Mouse (Mus musculus): ENCODE measurements at regions not wholly inside any gene's neighbourhood (a gene's known extent, or its start where the extent isn't known, plus 50 kb on each side); places are given as distances from the start of the nearest gene placed in this dataset.

DNA sequence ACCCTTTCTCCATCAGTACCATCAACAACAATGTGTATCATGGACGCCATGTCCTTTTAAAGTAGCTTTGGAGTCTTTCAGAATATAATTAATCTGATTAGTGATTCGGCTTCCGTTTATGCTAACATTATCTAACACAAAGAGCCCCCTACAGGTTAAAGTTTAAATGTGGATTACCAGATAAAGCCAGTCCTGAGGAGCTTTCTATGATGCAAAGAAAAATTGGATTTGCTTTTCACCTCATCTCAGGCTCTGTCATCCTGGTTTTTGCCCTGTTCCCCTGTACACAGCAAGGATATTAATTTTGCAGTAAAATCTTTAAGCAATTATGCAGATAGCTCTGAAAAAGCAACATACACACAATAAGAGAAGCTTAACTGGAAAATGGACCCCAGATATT lies 412.7 kb upstream of the Tbc1d2b start:
- DNase-seq (ENCODE audit: low read depth, low spot score), result no peak

DNA sequence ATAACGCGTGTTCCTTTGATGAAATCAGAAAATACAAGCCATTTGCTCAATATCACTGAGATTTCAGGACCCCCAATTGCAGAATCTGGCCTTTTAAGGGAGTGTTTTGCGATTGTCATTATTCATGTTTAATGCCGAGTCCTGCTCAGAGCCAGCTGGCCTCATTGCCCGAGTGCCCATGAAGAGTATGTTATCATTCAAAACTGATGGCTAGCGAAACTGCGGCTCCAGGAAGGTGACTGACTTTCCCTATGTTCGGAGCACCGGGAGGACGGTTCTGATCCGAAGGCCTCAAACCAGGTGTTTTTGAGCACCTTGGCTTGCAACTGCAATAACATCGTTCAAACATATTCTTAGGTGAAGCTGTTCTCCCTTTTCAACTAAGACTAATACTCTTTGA lies 419.5 kb upstream of the Tbc1d2b start:
- no peak for DNase-seq (ENCODE audit: low read depth, low spot score)

DNA sequence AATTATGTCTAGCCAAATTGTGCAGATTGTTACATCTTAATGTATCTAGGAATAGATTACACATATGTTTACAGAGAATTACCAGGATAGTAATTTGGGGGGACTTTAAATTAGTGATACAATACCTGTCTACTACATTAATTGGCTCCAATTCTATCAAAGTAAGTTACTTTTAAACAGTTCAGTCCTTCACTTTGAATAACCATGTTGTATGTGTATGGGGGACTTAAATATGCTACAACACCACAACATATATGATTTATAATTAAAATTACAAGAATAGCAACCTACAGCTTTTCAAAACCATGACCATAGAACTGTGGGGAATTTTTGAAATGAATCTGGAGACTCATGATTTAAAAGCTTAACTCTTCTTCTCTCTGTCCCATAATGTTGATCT lies 420.5 kb upstream of the Tbc1d2b start:
- no peak for DNase-seq (ENCODE audit: low read depth, low spot score)

DNA sequence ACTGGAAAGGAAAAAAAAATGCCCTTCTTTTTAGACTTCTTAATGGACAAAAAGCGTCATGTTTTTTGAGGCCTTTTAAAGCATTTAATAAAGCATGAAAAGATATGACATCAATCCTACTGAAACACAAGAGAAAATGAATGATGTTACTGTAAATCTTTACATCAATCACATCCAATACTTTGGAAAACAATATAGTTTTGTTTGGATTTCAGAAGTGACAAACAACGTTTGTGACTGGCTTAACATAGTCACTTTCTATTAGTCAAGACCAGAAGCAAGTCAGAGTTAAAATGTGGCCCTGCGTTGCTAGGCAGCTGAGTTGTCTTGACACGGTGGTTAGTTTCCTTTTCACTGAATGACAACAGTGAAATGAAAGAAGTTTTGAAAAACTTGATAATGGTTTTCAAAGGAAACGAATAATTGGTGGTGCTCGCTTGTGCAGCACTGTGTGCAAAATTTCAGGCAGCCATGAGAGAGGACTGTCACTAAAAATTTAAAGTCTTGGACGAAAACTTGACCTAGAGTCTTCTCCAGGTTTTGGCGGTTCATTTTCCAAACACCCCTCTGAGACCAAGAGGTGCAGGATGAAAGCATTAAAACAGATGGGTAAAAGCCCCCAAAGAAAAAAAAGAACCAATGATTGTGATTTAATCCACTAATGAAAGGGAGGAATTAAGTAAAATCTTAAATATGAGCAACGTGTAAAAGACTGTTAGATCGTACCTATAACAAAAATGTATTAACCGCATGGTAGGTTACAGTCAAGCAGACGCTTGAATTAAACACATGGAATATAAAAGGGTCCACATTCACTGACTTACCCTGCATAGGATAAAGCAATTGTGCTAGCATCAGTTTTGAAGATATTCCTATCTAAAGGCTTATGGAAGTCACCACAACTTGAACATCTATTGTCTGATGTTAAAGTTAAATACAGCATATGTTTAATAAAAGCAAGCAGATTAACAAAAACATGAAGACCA lies 421.4 kb upstream of the Tbc1d2b start:
- DNase-seq (ENCODE audit: low read depth, low spot score), result no peak

DNA sequence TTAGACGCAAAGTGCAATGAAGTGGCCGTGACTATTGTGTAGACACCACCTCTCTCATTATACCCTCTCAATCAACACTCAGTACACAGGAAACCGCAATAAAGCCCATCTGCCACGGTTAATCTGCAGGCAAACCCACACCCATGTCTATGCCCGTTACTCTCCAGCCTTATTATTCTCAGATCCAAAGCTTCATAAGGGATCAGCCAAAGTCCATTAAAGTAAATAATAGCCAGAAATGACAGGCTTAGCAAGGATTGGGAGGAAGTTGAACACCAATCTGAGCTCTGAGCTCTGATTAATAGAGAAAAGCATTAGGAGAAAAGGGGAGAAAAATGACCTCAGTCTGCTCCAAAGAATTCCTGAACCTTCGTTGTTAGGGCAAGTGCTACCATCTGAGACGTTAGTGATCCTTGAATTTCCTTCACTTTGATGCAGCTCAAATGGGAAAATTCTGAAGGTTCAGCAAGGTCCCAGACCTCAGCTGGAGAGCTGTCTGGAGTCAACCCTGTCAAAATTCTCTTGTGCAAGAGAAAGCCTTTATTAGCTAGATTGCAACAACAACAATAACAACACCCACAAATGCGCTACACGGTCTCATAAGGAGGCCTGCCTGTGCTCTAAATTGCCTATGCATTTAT lies 422.5 kb upstream of the Tbc1d2b start:
- no peak for DNase-seq (ENCODE audit: low read depth, low spot score)

DNA sequence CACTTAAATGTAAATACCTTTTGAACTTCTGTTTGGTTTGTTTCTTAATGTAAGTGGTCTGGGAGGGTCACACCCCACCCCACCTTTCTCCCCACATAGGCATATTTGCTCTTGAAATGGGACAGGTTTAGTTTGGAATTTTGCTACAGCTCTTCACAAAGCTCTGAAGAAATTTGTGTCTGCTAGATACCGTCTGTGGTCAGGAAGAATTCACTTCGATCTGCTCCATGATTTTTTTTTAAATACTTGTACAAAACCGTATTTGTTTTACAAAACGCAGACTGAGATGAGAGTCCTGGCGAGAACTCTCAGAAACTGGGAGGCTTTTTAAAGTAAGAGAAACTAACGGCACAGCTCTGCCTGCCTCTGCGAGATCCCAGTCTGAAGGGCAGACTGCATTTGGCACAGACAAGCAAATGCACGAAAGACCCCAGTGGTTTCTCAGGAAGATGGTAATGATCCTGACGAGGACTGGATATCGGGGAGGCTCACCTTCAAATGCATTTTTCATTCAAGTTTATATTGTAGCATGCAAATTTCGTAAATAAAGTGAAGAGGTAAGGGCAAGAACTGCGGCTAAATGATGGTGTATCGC lies 423.5 kb upstream of the Tbc1d2b start:
- no peak for DNase-seq (ENCODE audit: low read depth, low spot score)

DNA sequence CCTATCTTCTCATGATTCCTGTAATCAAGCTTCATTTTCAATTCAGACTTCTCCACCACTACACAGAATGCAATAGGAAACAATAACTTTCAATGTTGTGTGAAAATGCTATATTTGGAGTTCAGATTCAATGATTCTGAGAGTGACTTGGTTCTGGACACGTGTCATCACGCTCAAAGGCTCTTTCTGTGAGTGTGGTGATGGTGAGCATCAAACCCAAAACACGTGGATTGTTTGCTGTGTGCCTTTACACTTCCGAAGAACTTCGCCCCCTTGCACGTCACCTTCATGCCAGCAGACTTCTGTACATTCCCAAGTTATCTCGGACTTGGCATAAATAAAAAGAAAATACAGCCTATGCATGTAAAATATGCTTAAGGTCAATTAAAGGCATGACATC lies 425.1 kb upstream of the Tbc1d2b start:
- DNase-seq (ENCODE audit: low read depth, low spot score), result no peak

DNA sequence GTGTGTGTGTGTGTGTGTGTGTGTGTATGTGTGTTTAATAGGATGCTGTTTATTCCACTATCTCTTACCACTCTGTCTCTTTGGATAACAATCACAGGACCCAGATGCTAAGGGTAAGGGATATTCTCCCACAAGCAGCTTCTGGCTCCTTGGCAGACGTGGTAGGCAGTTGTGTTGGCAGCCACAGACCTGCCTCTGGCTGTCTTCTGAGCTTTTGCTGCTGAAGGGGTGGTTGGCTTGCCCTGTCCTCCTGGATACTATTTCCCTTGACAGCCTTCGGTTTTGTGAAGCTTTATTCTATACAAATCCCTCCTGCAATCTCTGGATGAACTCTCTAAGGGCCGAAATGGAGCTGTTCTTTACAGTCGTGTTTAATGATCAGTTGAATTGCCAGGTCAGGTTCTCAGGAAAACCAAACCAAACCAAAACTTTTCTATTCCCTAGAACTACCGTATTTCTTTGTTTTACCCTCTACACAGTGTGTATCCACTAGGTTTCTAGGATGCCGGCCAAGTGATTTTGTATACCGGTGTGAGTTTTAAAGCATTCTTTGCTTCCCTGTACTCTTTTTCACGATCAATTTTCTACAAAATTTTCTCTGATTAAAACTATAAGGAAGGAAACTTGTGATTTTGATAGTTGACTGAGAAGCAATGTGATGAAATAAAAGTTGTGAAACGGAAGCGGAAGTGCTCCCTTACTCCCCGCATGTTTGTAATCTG lies 426.8 kb upstream of the Tbc1d2b start:
- DNase-seq (ENCODE audit: low read depth, low spot score), result no peak

DNA sequence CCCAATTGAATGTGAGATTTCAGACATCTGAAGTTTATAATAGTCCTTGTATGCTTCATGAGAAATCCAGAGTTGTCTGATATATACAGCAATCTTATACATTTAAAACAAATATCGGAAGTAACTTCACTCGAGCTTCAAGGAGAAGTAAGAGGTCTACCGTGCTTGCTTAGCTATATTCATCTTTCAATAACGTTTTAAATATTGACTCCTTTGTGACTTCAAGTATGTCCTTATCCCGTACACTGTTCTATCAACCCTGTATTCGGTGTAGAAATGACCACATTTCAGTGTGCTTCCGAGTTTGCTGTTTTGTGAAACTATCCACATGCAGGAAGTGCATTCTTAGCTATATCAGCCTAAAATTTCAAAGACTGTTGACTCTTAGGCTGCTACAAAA lies 427.8 kb upstream of the Tbc1d2b start:
- no peak for DNase-seq (ENCODE audit: low read depth, low spot score)

DNA sequence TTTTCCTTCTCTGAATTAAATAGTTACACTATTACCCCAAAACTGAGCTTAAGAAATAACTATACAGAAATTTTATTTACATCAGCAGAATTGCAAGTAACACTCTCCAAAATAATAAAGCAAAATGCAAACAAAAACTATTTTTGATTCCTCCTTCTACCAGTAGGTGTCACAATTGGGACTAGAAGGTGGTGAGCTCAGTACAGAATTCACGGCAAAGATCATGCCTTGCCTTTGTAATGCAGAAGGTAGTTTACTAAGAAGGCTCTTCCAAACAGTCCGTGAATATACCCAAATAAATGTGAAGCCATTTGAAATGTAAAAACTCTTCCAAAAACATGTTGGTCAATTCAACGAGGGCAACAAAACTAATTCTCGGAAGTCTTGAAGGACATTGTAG lies 428.5 kb upstream of the Tbc1d2b start:
- peak; percentile 2 for DNase-seq (ENCODE audit: low read depth, low spot score)

DNA sequence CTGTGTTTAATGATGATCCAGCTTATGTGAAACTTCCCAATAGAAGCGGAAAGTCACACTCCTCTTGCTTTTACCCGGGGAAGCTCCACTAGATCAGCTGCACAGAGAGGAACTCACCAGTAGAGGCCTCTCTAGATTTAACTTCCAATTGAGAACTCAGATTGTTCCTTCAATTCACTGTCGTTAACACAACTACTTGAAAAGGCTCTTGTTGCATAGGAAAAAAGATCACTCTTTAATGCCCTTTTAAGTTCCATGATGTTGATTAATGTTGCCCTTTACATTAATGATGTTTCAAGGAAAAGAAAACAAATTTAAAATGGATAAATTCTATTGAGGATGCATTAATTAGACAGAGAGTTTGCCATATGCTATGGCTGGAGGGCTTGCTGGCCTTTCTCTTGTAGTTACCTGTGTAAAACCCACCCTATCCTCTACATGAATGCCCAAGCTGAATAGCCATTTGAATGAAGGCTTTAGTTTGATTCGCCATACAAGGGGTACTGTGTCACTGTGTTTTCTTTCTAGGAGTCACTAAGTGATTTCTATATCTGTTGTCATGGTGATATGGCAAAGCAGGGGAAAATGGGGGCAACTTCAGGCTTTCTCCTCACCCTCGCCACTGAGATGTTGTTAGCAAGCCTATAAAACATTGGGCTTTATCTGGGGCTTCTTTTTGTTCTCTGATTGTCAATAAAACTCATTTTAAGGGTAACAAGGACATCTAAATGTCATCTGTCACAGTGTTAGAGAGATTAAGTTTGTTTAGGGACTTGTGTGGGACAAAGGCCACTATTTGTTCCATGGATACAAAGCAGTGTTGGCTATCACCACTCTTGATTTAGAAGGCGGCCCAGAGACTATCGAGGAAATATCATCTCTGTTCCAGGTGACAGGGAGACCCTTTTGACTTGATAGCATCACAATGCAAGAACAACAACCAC lies 429.9 kb upstream of the Tbc1d2b start:
- no peak for DNase-seq (ENCODE audit: low read depth, low spot score)

DNA sequence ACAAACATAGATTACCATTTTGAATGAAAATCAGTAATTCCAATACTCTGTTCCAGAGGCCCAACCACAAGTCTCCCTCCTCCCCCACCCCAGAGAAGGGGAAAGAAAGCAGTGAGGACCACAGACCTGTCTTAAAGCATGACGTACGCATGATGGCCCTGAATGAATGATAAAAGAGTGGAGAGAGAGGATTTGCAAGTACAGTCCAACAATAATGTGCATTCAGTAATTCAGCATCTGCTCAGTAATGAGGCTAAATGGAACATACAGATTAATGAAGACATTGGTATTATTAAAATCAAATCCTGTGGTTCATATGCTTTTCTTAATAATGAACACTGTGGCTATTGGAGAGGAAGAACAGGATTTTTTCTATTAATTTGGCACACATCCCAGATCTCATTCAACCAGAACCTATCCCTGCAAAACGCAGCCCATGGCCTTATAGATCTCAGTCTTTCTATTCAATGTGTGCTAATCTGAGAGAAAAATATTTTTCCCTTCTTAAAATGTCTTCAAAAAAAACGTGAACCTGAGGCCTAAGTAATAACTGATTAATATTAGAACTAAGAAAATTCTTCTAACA lies 430.7 kb upstream of the Tbc1d2b start:
- no peak for DNase-seq (ENCODE audit: low read depth, low spot score)

DNA sequence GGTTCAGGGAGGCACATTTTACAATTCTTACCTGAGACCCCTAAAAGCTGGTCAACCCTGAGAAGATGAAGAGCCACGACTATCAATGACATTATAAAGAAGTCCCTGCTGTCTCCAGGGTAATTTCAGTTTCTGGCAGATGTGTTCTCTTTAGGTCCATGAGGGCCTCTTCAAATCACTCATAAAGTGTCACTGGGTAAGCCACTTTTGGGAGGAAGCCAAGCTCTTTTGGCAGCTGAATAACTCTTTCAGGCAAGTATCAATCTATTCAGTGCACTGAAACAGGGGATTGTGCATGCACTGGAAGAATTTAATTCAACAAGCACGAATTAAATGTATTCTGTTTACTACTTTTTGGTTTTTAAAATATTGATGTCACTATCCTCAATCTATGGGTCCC lies 443.1 kb upstream of the Tbc1d2b start:
- DNase-seq (ENCODE audit: low read depth, low spot score), result no peak

DNA sequence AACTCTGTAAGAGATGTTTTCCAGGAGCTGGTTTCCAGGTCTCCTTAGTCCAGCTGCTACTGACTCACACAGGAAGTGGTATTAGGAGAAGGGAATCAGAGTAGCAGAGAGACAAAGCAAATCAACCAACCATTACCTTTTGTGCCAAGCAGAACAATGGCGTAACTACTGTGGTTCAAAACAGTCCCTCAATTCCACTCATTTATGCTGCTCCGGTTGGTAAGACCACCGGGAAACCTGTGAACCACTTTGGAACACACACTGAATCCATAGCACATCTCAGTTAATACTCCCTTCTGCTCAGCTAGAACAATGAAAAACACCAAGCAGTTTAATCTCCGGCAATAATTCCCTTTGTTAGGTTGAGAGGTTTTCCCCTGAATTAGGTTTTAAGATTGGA lies 460.8 kb upstream of the Tbc1d2b start:
- no peak for DNase-seq (ENCODE audit: low read depth, low spot score)

DNA sequence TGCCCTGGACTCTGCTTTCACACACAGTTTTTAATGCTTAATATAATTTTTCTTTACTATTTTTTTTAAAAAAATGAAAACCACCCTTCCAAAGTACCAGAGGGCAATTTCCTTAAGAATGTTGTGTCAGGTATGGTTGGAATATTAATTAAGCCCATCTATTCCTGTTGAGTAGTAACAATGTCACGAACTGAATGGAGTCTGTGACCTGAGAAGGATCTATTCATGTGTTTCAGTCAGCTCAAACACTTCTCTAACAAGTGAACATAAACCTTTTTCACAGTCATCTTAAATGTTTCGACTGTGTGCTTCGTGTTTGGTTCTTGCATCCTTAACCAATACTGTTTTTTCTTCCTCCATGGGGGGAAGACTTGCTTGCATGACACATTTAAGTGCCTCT lies 486.6 kb upstream of the Tbc1d2b start:
- DNase-seq (ENCODE audit: low read depth, low spot score), result no peak

DNA sequence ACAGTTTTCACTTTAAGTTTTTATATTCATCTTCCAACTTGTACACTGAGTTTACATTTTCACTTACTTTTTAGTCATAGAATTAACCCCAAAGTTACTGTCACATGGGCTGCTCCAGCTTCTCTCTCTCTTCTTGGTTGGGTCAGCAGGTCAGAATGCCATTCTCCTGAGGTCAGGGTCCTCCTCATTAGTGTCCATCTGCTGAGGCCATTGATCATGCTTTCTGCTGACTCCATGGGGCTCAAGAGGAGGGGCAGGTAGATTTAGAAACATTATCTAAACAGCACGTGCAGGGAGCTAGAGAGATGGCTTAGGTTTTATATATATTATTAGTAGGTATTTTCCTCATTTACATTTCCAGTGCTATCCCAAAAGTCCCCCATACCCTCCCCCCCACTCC lies 503.7 kb upstream of the Tbc1d2b start:
- DNase-seq (ENCODE audit: low read depth, low spot score), result no peak

DNA sequence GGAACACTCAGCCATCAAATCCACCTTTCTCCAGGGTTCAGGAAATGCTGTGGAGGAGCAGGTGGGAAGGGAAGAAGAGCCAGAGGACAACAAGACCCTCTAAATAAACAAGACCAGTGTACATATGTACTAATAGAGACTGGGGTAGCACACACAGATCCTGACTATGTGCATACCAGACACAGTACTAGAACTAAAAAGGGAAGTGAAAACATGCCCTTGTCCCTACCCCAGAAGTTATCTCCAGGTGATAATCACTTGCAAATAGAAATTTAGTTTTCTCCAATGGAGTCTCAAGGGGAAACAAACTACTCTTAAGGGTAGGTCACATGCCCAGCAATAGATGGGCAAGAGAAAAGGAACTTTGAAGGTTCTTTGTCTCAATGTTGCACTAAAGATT lies 518.9 kb upstream of the Tbc1d2b start:
- no peak for DNase-seq (ENCODE audit: low read depth, low spot score)

DNA sequence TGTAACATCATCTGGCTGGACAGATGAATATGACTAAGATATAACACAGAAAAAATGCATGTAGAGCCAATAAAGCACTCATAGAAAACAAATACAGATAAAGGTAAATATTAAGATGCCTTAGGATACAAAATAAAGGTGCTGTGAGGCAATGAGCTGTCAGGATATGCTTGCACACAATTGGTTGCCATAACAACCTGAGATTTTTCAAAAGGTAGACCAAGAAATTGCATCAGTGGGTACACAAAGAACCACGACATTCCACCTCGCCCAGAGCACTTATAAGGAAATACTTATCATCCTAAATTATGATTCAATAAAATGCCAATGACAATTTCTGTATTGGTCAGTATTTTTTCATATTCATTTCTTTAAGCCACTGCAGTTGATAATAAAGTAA lies 521.3 kb upstream of the Tbc1d2b start:
- no peak for DNase-seq (ENCODE audit: low read depth, low spot score)

DNA sequence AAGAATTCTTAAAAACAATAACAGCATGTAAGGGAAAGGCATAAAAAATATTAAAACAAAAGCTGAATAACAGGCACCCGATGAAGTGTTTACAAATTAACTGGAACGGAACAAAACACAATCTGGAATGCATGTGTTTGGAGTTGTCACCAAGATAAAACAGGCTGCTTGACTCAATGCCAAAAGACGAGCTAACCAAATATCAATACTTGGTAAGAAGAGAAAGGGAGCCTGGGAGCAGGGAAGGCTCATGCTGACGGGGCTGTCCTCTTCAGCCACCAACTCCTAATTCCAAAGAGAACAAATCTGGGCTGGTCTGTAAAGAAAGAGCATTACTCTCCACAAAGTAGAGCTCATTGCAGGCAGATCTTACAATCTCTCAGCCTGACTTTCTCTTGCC lies 545.4 kb upstream of the Zic4 start:
- no peak for DNase-seq (ENCODE audit: low read depth, low spot score)

DNA sequence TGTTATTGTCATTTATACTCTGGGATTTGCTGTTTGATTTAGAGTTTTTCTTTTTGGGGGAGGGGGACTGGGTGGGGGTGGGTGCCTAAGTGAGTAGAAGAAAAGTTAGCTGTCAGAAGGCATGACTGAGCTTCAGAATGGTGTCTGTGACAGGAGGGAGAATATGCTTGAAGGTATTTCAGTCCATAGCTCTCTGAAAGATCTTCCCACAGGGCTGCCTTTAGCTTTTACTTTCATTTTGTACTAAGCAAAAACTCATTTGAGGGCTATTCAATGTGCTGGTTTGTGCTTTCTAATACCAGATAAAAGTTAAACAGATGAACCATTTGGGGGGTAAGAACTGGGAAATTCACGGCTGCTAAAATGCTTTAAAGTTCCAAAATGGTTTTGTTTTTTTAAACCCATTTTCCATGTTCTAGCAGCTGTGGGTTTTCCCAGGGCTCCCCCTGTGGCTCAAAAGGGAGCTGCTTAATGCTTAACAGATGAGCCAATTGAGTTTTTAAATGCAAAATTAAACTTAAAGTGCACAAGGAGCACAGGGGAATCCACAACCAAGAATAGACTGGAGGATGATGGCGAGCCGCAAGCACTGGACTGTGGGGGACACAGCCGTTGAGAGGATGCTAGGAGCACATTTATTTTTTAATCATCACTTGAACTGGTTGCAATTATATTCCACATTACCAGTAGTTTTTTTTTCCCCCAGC lies 538.5 kb upstream of the Zic4 start:
- no peak for DNase-seq (ENCODE audit: low read depth, low spot score)
